Mouse (Mus musculus) kidney, embryonic 14.5 days (tissue): ENCODE measurements at regions not wholly inside any gene's neighbourhood (a gene's known extent, or its start where the extent isn't known, plus 50 kb on each side); places are given as distances from the start of the nearest gene placed in this dataset.

Experiments
- ATAC-seq: fragments of 200-750 bp; cut with Nextera tagmentation; 2 replicates; pipeline ENCODE4 v1.8.0; 2017; ENCODE audit warnings: moderate number of reproducible peaks, mild to moderate bottlenecking, moderate TSS enrichment, moderate library complexity; ENCODE audit not compliant: low FRiP score, low TSS enrichment
- H3K27ac ChIP-seq: fragments of 300-500 bp; sonication (generic); 2 replicates; pipeline ENCODE4 v1.5.1; 2014; ENCODE audit warnings: low read depth, mild to moderate bottlenecking, low read length, moderate library complexity, mixed read lengths
- H3K27me3 ChIP-seq: fragments of 300-500 bp; sonication (generic); 2 replicates; pipeline ENCODE4 v1.6.1; 2014; ENCODE audit warnings: mild to moderate bottlenecking, low read length; ENCODE audit not compliant: control insufficient read depth, insufficient read depth
- H3K36me3 ChIP-seq: fragments of 300-500 bp; sonication (generic); 2 replicates; pipeline ENCODE4 v1.6.1; 2014; ENCODE audit warnings: low read length, mixed read lengths; ENCODE audit not compliant: control insufficient read depth, insufficient read depth
- H3K4me1 ChIP-seq: fragments of 300-500 bp; sonication (generic); 2 replicates; pipeline ENCODE4 v1.6.1; 2014; ENCODE audit warnings: low read length, mixed read lengths; ENCODE audit not compliant: control insufficient read depth, insufficient read depth
- H3K4me2 ChIP-seq: fragments of 300-500 bp; sonication (generic); replicated peaks from 2 replicates; pipeline ENCODE4 v1.6.1; 2014; ENCODE audit warnings: low read depth, mild to moderate bottlenecking, low read length
- H3K4me3 ChIP-seq: fragments of 300-500 bp; sonication (generic); 2 replicates; pipeline ENCODE4 v1.5.1; 2014; ENCODE audit warnings: mild to moderate bottlenecking, low read length
- H3K9ac ChIP-seq: fragments of 300-500 bp; sonication (generic); 2 replicates; pipeline ENCODE4 v1.6.1; 2014; ENCODE audit warnings: low read depth, mild to moderate bottlenecking, low read length, moderate library complexity
- H3K9me3 ChIP-seq: fragments of 300-500 bp; sonication (generic); 2 replicates; pipeline ENCODE4 v1.6.1; 2016; ENCODE audit warnings: low read length; ENCODE audit not compliant: control insufficient read depth
- WGBS: fragments of 180-500 bp; shearing (Covaris S2); extraction: QIAGEN DNeasy Blood & Tissue Kit; methylation state at CpG from one replicate; pipeline ENCODE4 v1.1.7; 2014; 5-methylcytosine and 5-hydroxymethylcytosine counted together

DNA sequence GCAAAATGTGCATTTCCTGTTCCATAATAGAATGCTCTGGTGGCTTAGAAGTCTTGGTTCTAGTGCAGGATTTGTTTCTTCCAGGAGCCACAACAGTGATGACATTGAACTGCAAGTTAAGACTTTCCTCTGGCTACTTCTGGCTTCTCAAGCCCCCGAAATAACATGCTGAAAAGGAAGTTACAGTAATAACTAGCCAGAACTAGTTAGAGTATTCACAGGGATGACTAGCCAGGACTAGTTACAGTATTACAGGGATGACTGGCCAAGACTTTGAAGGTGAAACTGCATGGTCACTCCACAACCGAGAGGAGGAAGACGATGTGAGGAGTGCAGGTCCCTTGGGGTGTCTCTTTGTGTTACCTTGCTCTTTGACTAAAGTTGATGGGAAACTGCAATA lies 126.6 kb upstream of the Gm3448 start:
- no peaks in the 10 kb centered on the region for H3K4me1 ChIP-seq
- ATAC-seq = no peak
- no peak overlapping the region for H3K9ac ChIP-seq
- WGBS = 87% methylated on average over 3 of the region's 3 CpGs
- no peaks in the 10 kb centered on the region for H3K27me3 ChIP-seq
- no peak overlapping the region for H3K4me2 ChIP-seq
- H3K4me3 ChIP-seq = no peak overlapping the region
- no peaks in the 10 kb centered on the region for H3K9me3 ChIP-seq
- no peak overlapping the region for H3K27ac ChIP-seq
- no peaks in the 10 kb centered on the region for H3K36me3 ChIP-seq

GRCm38 (mm10) chr17:15157693-15158333 lies 116.5 kb upstream of the Gm3448 start:
- no peak overlapping the region for H3K4me3 ChIP-seq
- no peak overlapping the region for H3K4me2 ChIP-seq
- no peak overlapping the region for H3K27ac ChIP-seq
- H3K36me3 ChIP-seq = no peaks in the 10 kb centered on the region
- no peaks in the 10 kb centered on the region for H3K27me3 ChIP-seq
- peak; percentile 85 for ATAC-seq
- 45% methylated on average over 5 of the region's 5 CpGs for WGBS
- H3K9ac ChIP-seq = no peak overlapping the region
- no peaks in the 10 kb centered on the region for H3K9me3 ChIP-seq
- peaks cover 5% of the 10 kb centered on the region; the same call in 1 of the 2 replicates for H3K4me1 ChIP-seq

- H3K36me3 ChIP-seq = no peaks in the 10 kb centered on the region
- H3K27ac ChIP-seq = no peak overlapping the region
- peaks cover 5% of the 10 kb centered on the region; the same call in 1 of the 2 replicates for H3K4me1 ChIP-seq
- H3K4me3 ChIP-seq = no peak overlapping the region
- no peaks in the 10 kb centered on the region; the same call in 1 of the 2 replicates for H3K27me3 ChIP-seq
- no peak overlapping the region for H3K4me2 ChIP-seq
- H3K9ac ChIP-seq = no peak overlapping the region
- WGBS = 42% methylated on average over 7 of the region's 7 CpGs
- H3K9me3 ChIP-seq = no peaks in the 10 kb centered on the region
- peak; percentile 29; the same call in 1 of the 2 replicates for ATAC-seq
Observed at GRCm38 (mm10) chr17:15152996-15153735, 111.8 kb upstream of the Gm3448 start.

DNA sequence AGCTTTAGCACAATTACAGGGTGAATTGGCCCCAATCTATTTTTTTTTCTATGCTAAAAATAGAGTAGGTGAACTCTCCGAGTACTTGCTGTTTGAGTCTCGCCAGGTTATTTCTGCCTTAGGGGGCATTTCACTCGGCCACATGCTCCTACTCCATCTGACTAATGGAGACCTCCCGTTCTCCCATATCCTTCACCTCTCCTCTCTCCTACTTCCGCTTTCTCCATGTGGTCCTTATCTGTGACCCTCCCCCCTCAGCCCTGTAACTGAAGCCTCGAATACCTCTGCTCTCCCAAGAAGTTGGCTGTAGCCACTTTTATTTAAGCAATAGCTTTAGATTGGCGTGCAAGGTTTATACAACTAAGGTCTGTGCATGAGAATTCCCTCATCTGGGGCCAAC lies 111.1 kb upstream of the Gm3448 start:
- 40% methylated on average over 7 of the region's 7 CpGs for WGBS
- H3K27me3 ChIP-seq = no peaks in the 10 kb centered on the region; the same call in 1 of the 2 replicates
- H3K9ac ChIP-seq = no peak overlapping the region
- H3K4me2 ChIP-seq = no peak overlapping the region
- H3K4me1 ChIP-seq = no peaks in the 10 kb centered on the region; the same call in 1 of the 2 replicates
- H3K36me3 ChIP-seq = no peaks in the 10 kb centered on the region
- no peaks in the 10 kb centered on the region for H3K9me3 ChIP-seq
- no peak overlapping the region for H3K27ac ChIP-seq
- H3K4me3 ChIP-seq = no peak overlapping the region
- ATAC-seq = 0 out of 2 replicates have a peak, but pooled peaks have one; percentile 20

DNA sequence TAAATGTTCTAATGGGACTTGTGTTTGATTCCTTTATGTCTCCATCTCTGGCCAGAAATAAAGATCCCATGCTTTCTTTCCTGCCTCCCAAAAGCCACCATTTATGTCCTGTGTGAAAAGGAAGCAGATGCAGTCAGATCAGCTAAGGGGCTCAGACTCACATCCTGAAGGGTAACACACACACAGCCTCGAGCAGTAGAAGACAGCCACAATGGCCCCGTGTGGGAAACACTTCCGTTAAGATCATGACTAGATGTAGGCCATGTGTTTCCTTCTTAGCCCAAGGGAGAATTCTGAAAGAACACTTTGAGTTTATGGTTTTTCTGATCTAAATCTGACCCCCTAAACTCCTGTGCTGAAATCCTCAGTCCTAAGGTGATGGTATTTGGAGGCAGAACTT lies 110.4 kb upstream of the Gm3448 start:
- Histone ChIP-seq H3K4me2 (no peak overlapping the region), H3K4me3 (no peak overlapping the region), H3K27ac (no peak overlapping the region), H3K27me3 (no peaks in the 10 kb centered on the region; the same call in 1 of the 2 replicates), H3K36me3 (no peaks in the 10 kb centered on the region), H3K9me3 (no peaks in the 10 kb centered on the region), H3K9ac (no peak overlapping the region), H3K4me1 (no peaks in the 10 kb centered on the region)
- no peak for ATAC-seq
- 70% methylated on average over 3 of the region's 3 CpGs for WGBS

DNA sequence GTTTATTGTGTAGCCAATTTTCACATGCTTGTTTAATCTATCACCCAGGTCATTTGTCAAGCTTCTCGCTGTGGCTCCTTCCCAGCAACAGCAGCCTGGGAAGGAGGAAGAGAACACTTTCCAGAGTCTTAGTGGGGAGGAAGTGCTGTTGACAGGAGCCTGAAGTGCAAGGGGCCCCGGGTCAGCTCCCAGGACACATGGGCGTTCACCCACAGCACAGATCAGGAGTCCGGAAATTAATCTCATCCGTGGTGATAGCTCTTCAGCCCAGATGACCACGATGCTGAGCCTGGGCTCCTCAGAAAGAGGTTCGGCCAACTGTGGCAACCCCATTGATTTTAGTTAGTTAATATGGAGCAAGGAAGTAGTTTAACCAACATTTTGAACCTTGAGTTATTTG lies 105.3 kb upstream of the Gm3448 start:
- no peaks in the 10 kb centered on the region for H3K36me3 ChIP-seq
- ATAC-seq = peak; percentile 71
- no peak overlapping the region for H3K4me3 ChIP-seq
- no peak overlapping the region for H3K4me2 ChIP-seq
- H3K27me3 ChIP-seq = peaks cover 2% of the 10 kb centered on the region; the same call in 1 of the 2 replicates
- H3K27ac ChIP-seq = peak overlapping the region; percentile 18; the same call in 1 of the 2 replicates
- no peaks in the 10 kb centered on the region for H3K9me3 ChIP-seq
- H3K9ac ChIP-seq = no peak overlapping the region
- 15% methylated on average over 7 of the region's 7 CpGs for WGBS
- peaks cover 3% of the 10 kb centered on the region; the same call in 1 of the 2 replicates for H3K4me1 ChIP-seq

- 49% methylated on average over 14 of the region's 14 CpGs for WGBS
- Histone ChIP-seq H3K4me2 (no peak overlapping the region), H3K27me3 (peaks cover 2% of the 10 kb centered on the region; the same call in 1 of the 2 replicates), H3K36me3 (no peaks in the 10 kb centered on the region), H3K9me3 (no peaks in the 10 kb centered on the region), H3K4me3 (no peak overlapping the region), H3K27ac (peak overlapping the region; percentile 19; the same call in 1 of the 2 replicates), H3K4me1 (peaks cover 3% of the 10 kb centered on the region; the same call in 1 of the 2 replicates), H3K9ac (no peak overlapping the region)
- peak; percentile 87; the same call in 1 of the 2 replicates for ATAC-seq
Observed at GRCm38 (mm10) chr17:15145191-15145968, 104.0 kb upstream of the Gm3448 start.

- Histone ChIP-seq H3K4me2 (no peak overlapping the region), H3K36me3 (no peaks in the 10 kb centered on the region), H3K9me3 (no peaks in the 10 kb centered on the region), H3K9ac (no peak overlapping the region), H3K27me3 (no peaks in the 10 kb centered on the region), H3K4me3 (no peak overlapping the region), H3K27ac (no peak overlapping the region), H3K4me1 (no peaks in the 10 kb centered on the region)
- no peak for ATAC-seq
- 58% methylated on average over 4 of the region's 4 CpGs for WGBS
Observed at GRCm38 (mm10) chr17:15140391-15140790, 99.1 kb upstream of the Gm3448 start.
